Mouse (Mus musculus): ENCODE data around the gene Snap29.
A peak's percentile ranks its signal among the peaks of the same experiment; 100 is the strongest.

Snap29 gene

DNA sequence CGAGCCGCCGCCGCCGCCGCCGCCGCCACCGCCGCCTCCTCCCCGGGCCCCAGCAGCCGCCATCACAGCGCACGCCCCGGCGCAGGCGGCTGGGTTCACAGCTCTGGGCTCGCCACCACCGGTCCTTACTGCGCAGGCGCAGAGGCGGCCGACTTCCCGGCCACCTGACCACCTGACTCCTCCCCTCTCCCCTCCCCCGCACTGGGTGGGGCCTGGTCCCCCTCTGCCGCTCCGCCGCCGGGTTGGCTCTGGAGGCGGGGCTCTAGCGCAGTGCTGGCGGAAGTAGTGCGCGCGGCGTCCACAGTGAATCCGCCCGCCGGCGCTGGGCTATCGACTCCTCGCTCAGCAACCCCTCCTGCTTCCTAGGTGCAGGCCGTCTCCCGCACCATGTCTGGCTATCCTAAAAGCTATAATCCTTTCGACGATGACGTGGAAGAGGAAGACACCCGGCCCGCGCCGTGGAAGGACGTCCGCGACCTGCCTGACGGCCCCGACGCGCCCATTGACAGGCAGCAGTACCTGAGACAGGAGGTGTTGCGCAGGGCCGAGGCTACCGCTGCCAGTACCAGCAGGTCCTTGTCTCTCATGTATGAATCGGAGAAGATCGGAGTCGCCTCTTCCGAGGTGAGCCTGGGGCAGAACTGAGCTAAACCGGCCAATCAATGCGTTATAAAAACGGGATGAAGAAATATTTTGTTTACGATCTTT lies at the start of gene Snap29, which contains the start of gene Pi4ka:
TSS of gene Snap29 (plus strand) at position 251 of the 708 bp plus-strand sequence.
TSS of gene Pi4ka (minus strand) at position 579 of the 708 bp plus-strand sequence.
- peak; percentile 99 to 100 for DNase-seq (ENCODE audit: low spot score in 2 of 2)

DNA sequence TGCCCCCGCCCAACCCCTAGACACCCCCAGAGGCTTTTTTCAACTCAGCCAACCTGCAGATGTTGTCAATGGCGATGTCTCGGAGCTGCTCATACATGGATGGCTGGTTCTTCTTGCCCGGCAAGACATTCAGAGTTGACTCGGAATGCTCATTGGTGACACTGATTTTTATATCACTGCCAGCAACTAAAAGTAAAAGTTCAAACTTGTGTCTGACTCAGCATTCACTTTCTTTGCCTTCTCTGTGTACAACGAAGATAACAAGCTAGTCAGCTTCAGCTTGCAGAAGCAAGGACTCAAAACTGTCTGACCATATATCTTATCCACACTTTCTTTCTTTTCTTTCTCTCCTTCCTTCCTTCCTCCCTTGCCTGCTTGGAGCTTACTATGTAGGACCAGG lies 49.8 kb upstream of the Snap29 start:
- no peak for DNase-seq (ENCODE audit: low spot score in 2 of 2)

DNA sequence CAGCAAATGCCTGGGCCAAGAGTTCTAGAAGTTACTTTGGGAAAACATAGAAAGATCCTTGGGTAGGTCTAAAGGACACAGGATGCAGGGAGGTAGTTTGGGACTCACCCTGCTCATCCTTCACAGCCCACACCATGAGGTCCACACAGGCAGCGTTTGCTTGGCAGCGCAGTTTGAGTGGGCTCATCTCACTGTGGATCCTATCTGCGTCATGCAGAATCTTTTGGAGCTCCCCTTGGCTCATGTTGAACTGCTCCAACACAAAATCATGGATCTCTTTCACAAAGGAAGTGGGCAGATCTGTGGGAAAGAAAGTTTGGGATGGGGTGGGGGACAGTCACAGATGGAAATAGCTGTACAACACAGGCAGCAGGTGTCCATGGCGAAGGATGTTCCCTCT lies 47.0 kb upstream of the Snap29 start:
- no peak for DNase-seq (ENCODE audit: low spot score in 2 of 2)

- DNase-seq (ENCODE audit: low spot score in 2 of 2) = no peak
Measured at GRCm38 (mm10) chr16:17382306-17382705, 23.5 kb upstream of the Snap29 start.

DNA sequence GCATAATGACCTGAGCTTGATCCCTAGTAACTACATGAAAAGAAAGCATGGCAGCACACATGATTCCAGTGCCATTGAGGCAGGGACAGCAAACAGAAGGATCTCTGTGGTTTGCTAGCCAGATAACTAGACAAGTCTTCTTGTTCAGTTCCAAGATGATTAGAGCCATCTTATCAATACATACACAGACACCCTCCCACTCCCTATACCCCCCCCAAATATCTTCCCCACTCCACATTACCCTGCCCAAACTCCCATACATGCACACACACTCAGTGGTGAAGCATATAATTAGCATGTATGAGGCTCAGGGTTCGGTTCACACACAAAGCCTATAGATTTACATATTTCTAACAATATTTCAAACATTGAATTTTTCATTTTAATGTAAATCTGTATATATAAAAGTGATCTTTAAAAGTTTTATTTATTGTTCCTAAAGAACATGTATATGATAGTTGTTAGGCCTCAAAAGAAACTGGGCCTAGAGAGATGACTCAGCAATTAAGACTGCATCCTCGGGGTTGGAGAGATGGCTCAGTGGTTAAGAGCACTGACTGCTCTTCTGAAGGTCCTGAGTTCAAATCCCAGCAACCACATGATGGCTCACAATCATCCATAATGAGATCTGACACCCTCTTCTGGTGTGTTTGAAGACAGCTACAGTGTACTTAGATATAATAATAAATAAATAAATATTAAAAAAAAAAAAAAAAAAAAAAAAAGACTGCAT lies 22.0 kb upstream of the Snap29 start:
- no peak for DNase-seq (ENCODE audit: low spot score in 2 of 2)

- no peak for DNase-seq (ENCODE audit: low spot score in 2 of 2)
Measured at GRCm38 (mm10) chr16:17392784-17393183, 13.0 kb upstream of the Snap29 start.

- DNase-seq (ENCODE audit: low spot score in 2 of 2) = peak; percentile 37 to 73
Measured at GRCm38 (mm10) chr16:17402855-17403254, 2.9 kb upstream of the Snap29 start.

GRCm38 (mm10) chr16:17405271-17405696 lies 502 bp upstream of the Snap29 start:
- peak in 1 of 2 experiments; percentile 82 for DNase-seq (ENCODE audit: low spot score in 2 of 2)

DNA sequence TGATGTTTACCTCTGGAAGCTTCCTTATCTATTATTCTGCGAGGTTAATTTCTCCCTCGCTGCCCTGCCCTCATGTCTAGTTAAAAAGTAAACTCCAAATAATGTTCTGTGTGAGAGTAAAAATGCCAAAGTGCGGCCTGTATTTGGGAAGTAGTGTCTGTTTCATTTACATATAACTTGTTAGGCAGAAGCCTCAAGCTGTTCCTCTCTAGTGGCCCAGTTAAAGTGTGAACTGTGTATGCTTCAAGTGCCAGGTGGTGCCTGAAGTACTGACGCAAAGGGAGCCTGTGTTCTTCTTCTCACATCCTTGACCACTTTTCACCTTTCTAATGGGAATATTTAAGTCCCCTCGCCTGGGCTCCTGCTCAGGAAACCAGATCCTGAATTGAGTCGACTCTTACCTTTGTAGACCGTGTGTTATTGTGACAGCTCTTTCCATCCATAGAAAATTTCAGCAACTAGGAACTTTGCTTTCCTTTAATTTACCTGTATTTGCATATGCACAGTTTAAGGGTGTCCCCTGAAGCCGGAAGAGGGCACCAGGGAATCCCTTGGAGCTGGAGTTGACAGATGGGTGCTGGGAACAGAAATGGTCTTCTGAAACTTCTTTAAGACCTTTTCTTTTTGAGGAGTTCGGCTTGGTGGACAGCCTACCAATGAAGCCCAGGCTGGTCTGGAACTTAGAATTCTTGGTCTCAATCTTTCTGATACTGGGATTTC lies 886 bp downstream of the Snap29 start:
- DNase-seq (ENCODE audit: low spot score in 2 of 2) = peak; percentile 28 to 40

GRCm38 (mm10) chr16:17409046-17409445 lies 3.3 kb downstream of the Snap29 start:
- peak in 1 of 2 experiments; percentile 52 for DNase-seq (ENCODE audit: low spot score in 2 of 2)

DNA sequence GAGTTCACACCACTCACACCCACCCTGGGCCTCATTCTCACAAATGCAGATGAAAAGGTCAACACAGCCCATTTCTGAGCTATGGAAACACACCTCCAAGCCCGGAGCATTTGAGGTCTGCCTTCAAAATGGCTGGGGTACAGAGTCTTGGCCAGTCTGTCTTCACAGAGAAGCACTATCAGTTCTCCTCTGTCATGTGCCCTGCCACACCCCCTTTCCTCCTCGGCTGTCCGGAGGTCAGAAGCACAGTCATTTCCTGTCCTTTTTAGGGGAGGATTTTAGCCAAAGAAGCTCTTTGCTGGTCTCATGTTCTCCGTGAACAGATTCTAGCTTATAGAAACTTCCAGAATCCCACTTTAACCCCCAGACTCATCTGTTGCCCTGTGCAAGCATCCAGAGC lies 4.4 kb downstream of the Snap29 start:
- peak in 1 of 2 experiments; percentile 29 for DNase-seq (ENCODE audit: low spot score in 2 of 2)

- no peak for DNase-seq (ENCODE audit: low spot score in 2 of 2)
Measured at GRCm38 (mm10) chr16:17423021-17423420, 17.2 kb downstream of the Snap29 start.

GRCm38 (mm10) chr16:17432576-17432975 lies 26.8 kb downstream of the Snap29 start:
- no peak for DNase-seq (ENCODE audit: low spot score in 2 of 2)

DNA sequence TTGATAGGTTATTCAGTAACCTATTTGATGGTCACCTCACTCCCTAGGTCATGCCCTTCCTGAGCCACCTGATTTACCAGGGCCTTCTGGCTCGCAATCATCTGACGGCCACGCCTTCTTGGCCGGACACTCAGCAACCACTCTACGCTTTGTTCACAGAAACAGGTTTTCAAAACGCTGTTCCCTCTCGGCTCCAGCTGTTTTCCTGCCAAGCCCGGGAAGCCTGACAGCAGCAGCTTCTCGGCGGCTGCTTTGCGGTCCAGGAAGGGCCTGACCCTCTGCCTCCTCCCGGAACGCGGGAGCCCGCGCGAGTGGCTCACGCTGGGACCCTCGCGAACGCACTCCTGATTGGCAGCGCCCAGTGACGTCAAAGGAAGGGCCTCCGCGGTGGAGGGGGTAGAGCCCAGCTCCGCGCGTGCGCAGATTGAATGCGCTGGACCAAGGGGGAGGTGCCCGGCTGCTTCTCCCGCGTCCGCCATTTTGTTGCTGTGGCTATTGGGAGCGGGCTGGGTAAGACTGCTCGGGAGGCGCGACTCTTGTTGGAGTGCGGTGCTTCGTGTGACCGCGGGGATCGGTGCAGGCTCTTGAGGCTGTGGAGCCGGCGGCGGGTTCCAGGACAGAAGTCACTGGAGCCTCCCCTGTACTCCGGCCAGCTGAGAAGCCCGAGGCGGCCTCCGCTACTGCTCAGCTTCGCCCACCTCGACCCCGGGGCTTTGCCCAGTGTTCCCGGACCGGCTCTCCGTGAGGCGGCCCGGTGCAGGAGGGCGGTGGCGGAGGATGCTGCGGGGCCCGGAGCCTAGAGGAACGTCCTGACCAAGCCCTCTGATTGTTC lies 46.0 kb downstream of the Snap29 start, which contains the start of gene Crkl:
TSS of gene Crkl (plus strand) at position 447 of the 832 bp plus-strand sequence.
- DNase-seq (ENCODE audit: low spot score in 2 of 2) = peak; percentile 94 to 97

DNA sequence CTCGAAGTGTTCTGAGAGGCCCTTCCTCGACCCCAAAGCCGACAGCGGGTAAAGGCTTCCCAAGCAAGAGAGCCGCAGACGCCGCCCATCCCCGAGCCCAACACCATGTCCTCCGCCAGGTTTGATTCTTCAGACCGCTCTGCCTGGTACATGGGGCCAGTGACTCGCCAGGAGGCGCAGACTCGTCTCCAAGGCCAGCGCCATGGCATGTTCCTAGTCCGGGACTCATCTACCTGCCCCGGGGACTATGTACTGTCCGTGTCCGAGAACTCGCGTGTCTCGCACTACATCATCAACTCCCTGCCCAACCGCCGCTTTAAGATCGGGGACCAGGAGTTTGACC lies 46.6 kb downstream of the Snap29 start:
- DNase-seq (ENCODE audit: low spot score in 2 of 2) = peak in 1 of 2 experiments; percentile 67

- DNase-seq (ENCODE audit: low spot score in 2 of 2) = no peak
Measured at GRCm38 (mm10) chr16:17456901-17457300, 51.1 kb downstream of the Snap29 start.

GRCm38 (mm10) chr16:17460254-17460653 lies 54.5 kb downstream of the Snap29 start:
- DNase-seq (ENCODE audit: low spot score in 2 of 2) = peak; percentile 31 to 79

GRCm38 (mm10) chr16:17461596-17461995 lies 55.8 kb downstream of the Snap29 start:
- DNase-seq (ENCODE audit: low spot score in 2 of 2) = no peak

- DNase-seq (ENCODE audit: low spot score in 2 of 2) = no peak
Measured at GRCm38 (mm10) chr16:17463184-17463583, 57.4 kb downstream of the Snap29 start.

- DNase-seq (ENCODE audit: low spot score in 2 of 2) = no peak
Measured at GRCm38 (mm10) chr16:17466875-17467663, 61.3 kb downstream of the Snap29 start.

- DNase-seq (ENCODE audit: low spot score in 2 of 2) = no peak
Measured at GRCm38 (mm10) chr16:17472498-17472897, 66.7 kb downstream of the Snap29 start.

All from spleen, postnatal 10 days (tissue).